Mouse (Mus musculus): ENCODE measurements around the gene Hoxa9.

DNA sequence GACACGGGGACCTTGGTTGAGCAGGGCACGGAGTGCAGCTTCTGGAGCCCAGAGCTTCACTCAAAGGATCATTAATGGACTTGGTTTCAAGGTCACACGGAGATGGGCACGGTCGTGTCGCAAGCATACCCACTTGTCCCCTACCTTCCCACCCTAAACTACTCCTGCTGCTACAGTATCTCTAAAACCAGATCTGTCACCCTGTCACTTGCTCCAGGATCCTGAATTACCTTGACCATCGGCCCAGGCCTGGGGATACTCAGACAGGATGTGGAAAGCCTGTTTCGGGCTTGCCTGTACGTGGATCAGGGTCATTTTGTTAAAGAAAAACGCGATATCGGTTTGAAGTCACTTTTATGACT is 21.2 kb downstream of the Hoxa9 start:
- no peak for TF ChIP-seq CTCF (conservative IDR thresholded peaks at IDR 0.05; ENCODE audit: low read length)
- TF ChIP-seq NANOG (IDR thresholded peaks at IDR 0.05; ENCODE audit: borderline replicate concordance, low read length) = no peak
